Mouse (Mus musculus) MEL (cell line): Measurements from ENCODE around the gene Chrm3. TPM values are rescaled to one million over a fixed set of nuclear protein-coding genes. Genes with fewer than 3 reads are reported as not detected.
A peak's percentile ranks its signal among the peaks of the same experiment; 100 is the strongest.

ENCODE experiments used
- DNase-seq: peaks from one replicate; pipeline ENCODE4 v3.0.0; 2011; ENCODE audit warnings: low read depth, low spot score
- H3K27ac ChIP-seq: 2 replicates; pipeline ENCODE4 v1.5.1; 2012; ENCODE audit warnings: low read depth, mild to moderate bottlenecking, control low read depth, low read length, moderate library complexity; ENCODE audit not compliant: control insufficient read depth
- H3K27me3 ChIP-seq, 2 experiments: fragments of 150-350 bp in 1 of 2; sonication (generic) in 1 of 2; 2 replicates each; pipeline ENCODE4 v1.6.1; 2012; ENCODE audit warnings: low read length in 2 of 2, mild to moderate bottlenecking in 2 of 2, improper control_type of control experiment in 1 of 2, moderate library complexity in 1 of 2; ENCODE audit not compliant: insufficient read depth in 2 of 2, control insufficient read depth in 1 of 2
- H3K36me3 ChIP-seq, 2 experiments: 2 replicates each; pipeline ENCODE4 v1.6.1; 2012 to 2014; ENCODE audit warnings: low read length in 2 of 2, improper control_type of control experiment in 1 of 2, inconsistent platforms in 1 of 2, mild to moderate bottlenecking in 1 of 2; ENCODE audit not compliant: insufficient read depth in 2 of 2, control insufficient read depth in 1 of 2
- H3K4me1 ChIP-seq, 2 experiments: fragments of 150-350 bp in 1 of 2; sonication (generic) in 1 of 2; 2 replicates each; pipeline ENCODE4 v1.6.1; 2012; ENCODE audit warnings: low read length in 2 of 2, improper control_type of control experiment in 1 of 2, mild to moderate bottlenecking in 1 of 2; ENCODE audit not compliant: insufficient read depth in 2 of 2, control insufficient read depth in 1 of 2
- H3K4me3 ChIP-seq, 2 experiments: fragments of 150-350 bp in 1 of 2; sonication (generic) in 1 of 2; 2 replicates each; pipeline ENCODE4 v1.5.1; 2012; ENCODE audit warnings: low read depth in 2 of 2, low read length in 2 of 2, mild to moderate bottlenecking in 2 of 2, moderate library complexity in 2 of 2, control low read depth in 1 of 2, improper control_type of control experiment in 1 of 2; ENCODE audit not compliant: control insufficient read depth in 1 of 2, insufficient read depth in 1 of 2
- H3K79me2 ChIP-seq: 2 replicates; pipeline ENCODE4 v1.6.1; 2012; ENCODE audit warnings: mild to moderate bottlenecking, low read length, moderate library complexity; ENCODE audit not compliant: control insufficient read depth, poor library complexity, insufficient read depth
- H3K9ac ChIP-seq: 2 replicates; pipeline ENCODE4 v1.6.1; 2012; ENCODE audit warnings: low read depth, mild to moderate bottlenecking, control low read depth, low read length, moderate library complexity; ENCODE audit not compliant: control insufficient read depth, poor library complexity, severe bottlenecking
- H3K9me3 ChIP-seq: fragments of 150-350 bp; sonication (generic); replicated peaks from 2 replicates; pipeline ENCODE4 v1.6.1; 2012; ENCODE audit warnings: mild to moderate bottlenecking, low read length, improper control_type of control experiment, moderate library complexity; ENCODE audit not compliant: insufficient read depth
- CHD1 ChIP-seq: IDR thresholded peaks from 2 replicates; pipeline ENCODE4 v1.6.1; 2012; ENCODE audit warnings: low read depth, mild to moderate bottlenecking, inconsistent platforms, low read length, improper control_type of control experiment
- CTCF ChIP-seq, 3 experiments: IDR thresholded peaks in 2 of 3; conservative IDR thresholded peaks in 1 of 3; 2 replicates each; pipeline ENCODE4 v1.5.1; 2011 to 2012; ENCODE audit warnings: low read length in 3 of 3, low read depth in 2 of 3, mild to moderate bottlenecking in 2 of 3, improper control_type of control experiment in 1 of 3, inconsistent platforms in 1 of 3, mixed read lengths in 1 of 3, moderate library complexity in 1 of 3; ENCODE audit not compliant: control insufficient read depth in 1 of 3, insufficient read depth in 1 of 3, poor library complexity in 1 of 3, severe bottlenecking in 1 of 3
- E2F4 ChIP-seq: IDR thresholded peaks from 2 replicates; pipeline ENCODE4 v1.6.1; 2011; ENCODE audit warnings: low read depth, low read length, improper control_type of control experiment, borderline replicate concordance
- ELF1 ChIP-seq: IDR thresholded peaks from 2 replicates; pipeline ENCODE4 v1.6.1; 2014; ENCODE audit warnings: low read depth, mild to moderate bottlenecking, inconsistent platforms, low read length, improper control_type of control experiment, moderate library complexity
- EP300 ChIP-seq, 2 experiments: IDR thresholded peaks; 2 replicates each; pipeline ENCODE4 v1.6.1; 2011; ENCODE audit warnings: improper control_type of control experiment in 2 of 2, low read length in 2 of 2, low read depth in 1 of 2, mild to moderate bottlenecking in 1 of 2
- JUND ChIP-seq: IDR thresholded peaks from 2 replicates; pipeline ENCODE4 v1.6.1; 2011; ENCODE audit warnings: low read depth, mild to moderate bottlenecking, improper control_type of control experiment, low read length
- MXI1 ChIP-seq: IDR thresholded peaks from 2 replicates; pipeline ENCODE4 v1.6.1; 2011; ENCODE audit warnings: mild to moderate bottlenecking, low read depth, low read length, improper control_type of control experiment
- MYB ChIP-seq: IDR thresholded peaks from 2 replicates; pipeline ENCODE4 v1.6.1; 2011; ENCODE audit warnings: mild to moderate bottlenecking, low read depth, low read length, improper control_type of control experiment
- MYC ChIP-seq: IDR thresholded peaks from 2 replicates; pipeline ENCODE4 v1.6.1; 2011; ENCODE audit warnings: low read depth, mild to moderate bottlenecking, low read length, improper control_type of control experiment, moderate library complexity
- NELFE ChIP-seq: IDR thresholded peaks from 2 replicates; pipeline ENCODE4 v1.6.1; 2011; ENCODE audit warnings: low read depth, low read length, improper control_type of control experiment
- POLR2AphosphoS2 ChIP-seq: IDR thresholded peaks from 2 replicates; pipeline ENCODE4 v1.6.1; 2011; ENCODE audit warnings: low read length, improper control_type of control experiment
- POLR2AphosphoS5 ChIP-seq: IDR thresholded peaks from 2 replicates; pipeline ENCODE4 v1.6.1; 2012; ENCODE audit warnings: low read depth, borderline replicate concordance, mild to moderate bottlenecking, inconsistent platforms, low read length, moderate library complexity, mixed read lengths
- RCOR1 ChIP-seq: IDR thresholded peaks from 2 replicates; pipeline ENCODE4 v1.6.1; 2012; ENCODE audit warnings: low read depth, mild to moderate bottlenecking, inconsistent platforms, low read length, improper control_type of control experiment
- SIN3A ChIP-seq: IDR thresholded peaks from 2 replicates; pipeline ENCODE4 v1.6.1; 2012; ENCODE audit warnings: low read length, improper control_type of control experiment, inconsistent platforms
- SMC3 ChIP-seq: IDR thresholded peaks from 2 replicates; pipeline ENCODE4 v1.6.1; 2011; ENCODE audit warnings: low read depth, low read length, improper control_type of control experiment
- TAL1 ChIP-seq: IDR thresholded peaks from 2 replicates; pipeline ENCODE4 v1.6.1; 2012; ENCODE audit warnings: mild to moderate bottlenecking, inconsistent platforms, low read length, moderate library complexity, mixed read lengths
- TBP ChIP-seq: IDR thresholded peaks from 2 replicates; pipeline ENCODE4 v1.8.0; 2011; ENCODE audit warnings: low read depth, low read length, improper control_type of control experiment
- UBTF ChIP-seq: IDR thresholded peaks from 2 replicates; pipeline ENCODE4 v1.6.1; 2012; ENCODE audit warnings: low read depth, mild to moderate bottlenecking, inconsistent platforms, low read length, improper control_type of control experiment, moderate library complexity, borderline replicate concordance; ENCODE audit not compliant: insufficient read depth
- USF1 ChIP-seq: IDR thresholded peaks from 2 replicates; pipeline ENCODE4 v1.6.1; 2014; ENCODE audit warnings: low read depth, mild to moderate bottlenecking, inconsistent platforms, low read length, improper control_type of control experiment, moderate library complexity
- ZKSCAN1 ChIP-seq: IDR thresholded peaks from 2 replicates; pipeline ENCODE4 v1.6.1; 2012; ENCODE audit warnings: low read depth, mild to moderate bottlenecking, inconsistent platforms, low read length, improper control_type of control experiment, moderate library complexity
- polyA plus RNA-seq, 2 experiments: library from polyadenylated mRNA; stranded (reverse) in 1 of 2; unstranded in 1 of 2; fragments of >175 nt in 1 of 2; fragments of >200 nt in 1 of 2; gene quantifications; 2 replicates each; pipeline versions ENCODE4 v1.2.1 to v1.2.4; 2012; ENCODE audit warnings: low replicate concordance in 2 of 2, low read depth in 1 of 2; ENCODE audit not compliant: insufficient read length in 2 of 2, insufficient read depth in 1 of 2, missing spikeins in 1 of 2
- total RNA-seq: library from RNA; depleted of rRNA; stranded (reverse); fragments of 300-350 nt; gene quantifications from 2 replicates; pipeline ENCODE4 v1.2.3, GENCODE M21; 2012

Chrm3 gene
- total and polyA plus RNA-seq, 3 experiments: not detected

DNA sequence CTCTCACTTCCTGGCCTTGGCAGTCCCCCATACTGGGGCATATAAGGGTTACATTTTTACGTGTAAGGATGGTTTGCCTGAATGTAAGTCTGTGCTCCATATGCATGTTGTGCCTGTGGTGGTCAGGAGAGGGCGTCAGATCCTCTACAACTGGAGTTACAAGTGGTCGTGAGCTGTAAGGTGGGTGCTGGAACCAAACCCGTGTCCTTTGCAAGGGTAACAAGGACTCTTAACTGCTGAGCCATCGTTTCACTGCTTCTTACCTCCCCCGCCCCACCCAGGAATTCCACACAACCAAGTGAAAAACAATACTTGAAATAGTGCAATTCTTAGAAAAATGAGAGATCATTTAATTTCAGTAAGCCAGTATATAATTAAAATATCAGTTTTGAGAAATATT lies 330.7 kb downstream of the Chrm3 start:
- no peaks in the 10 kb centered on the region for H3K79me2 ChIP-seq
- H3K4me3 ChIP-seq: no peak overlapping the region
- H3K9ac ChIP-seq: no peak overlapping the region
- DNase-seq: no peak
- H3K36me3 ChIP-seq: no peaks in the 10 kb centered on the region
- H3K4me1 ChIP-seq: no peaks in the 10 kb centered on the region
- no peaks in the 10 kb centered on the region for H3K9me3 ChIP-seq
- H3K27me3 ChIP-seq: no peaks in the 10 kb centered on the region; a peak in 1 of 4 replicates
- no peak overlapping the region for H3K27ac ChIP-seq
- no peak for TF ChIP-seq POLR2AphosphoS2
- TF ChIP-seq MYB: no peak
- no peak for TF ChIP-seq MYC
- TF ChIP-seq SIN3A: no peak
- TF ChIP-seq CTCF (IDR thresholded peaks at IDR 0.05 in 2 of 3, conservative IDR thresholded peaks at IDR 0.05 in 1 of 3; ENCODE audit: control insufficient read depth in 1 of 3, insufficient read depth in 1 of 3, low read depth in 2 of 3, low read length in 3 of 3, poor library complexity in 1 of 3, severe bottlenecking in 1 of 3): peak in 1 of 3 experiments; percentile 10; a peak in 1 of 6 replicates

DNA sequence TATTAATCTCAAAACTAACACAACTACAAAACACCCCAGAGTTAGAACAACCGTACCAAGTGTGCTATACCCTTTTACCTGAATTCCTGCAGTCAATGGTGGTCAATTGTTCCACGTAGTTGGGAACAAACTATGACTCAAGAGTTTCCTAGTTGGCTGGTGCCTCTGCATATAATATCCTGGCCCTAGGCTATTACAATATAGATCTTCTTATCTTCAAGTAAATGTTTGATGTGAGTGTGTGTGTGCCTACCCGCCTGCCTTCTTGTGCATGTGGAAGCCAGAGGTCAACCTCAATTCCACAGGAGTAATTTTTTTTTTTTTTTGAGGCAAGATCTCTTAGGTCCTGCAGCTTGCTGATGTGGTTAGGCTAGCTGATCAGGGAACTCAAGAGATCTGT lies 335.5 kb downstream of the Chrm3 start:
- H3K79me2 ChIP-seq: no peaks in the 10 kb centered on the region
- no peaks in the 10 kb centered on the region; a peak in 3 of 4 replicates for H3K27me3 ChIP-seq
- no peak overlapping the region for H3K9ac ChIP-seq
- H3K4me3 ChIP-seq: no peak overlapping the region
- no peaks in the 10 kb centered on the region for H3K9me3 ChIP-seq
- no peak for DNase-seq
- H3K4me1 ChIP-seq: no peaks in the 10 kb centered on the region
- TF ChIP-seq ZKSCAN1 (no peak), RCOR1 (no peak), USF1 (no peak), JUND (no peak), POLR2AphosphoS2 (no peak), EP300 (IDR thresholded peaks at IDR 0.05; ENCODE audit: low read depth in 1 of 2, low read length in 2 of 2) (no peak), NELFE (no peak), ELF1 (no peak), TAL1 (no peak), TBP (no peak), SMC3 (no peak), E2F4 (no peak), CTCF (IDR thresholded peaks at IDR 0.05 in 2 of 3, conservative IDR thresholded peaks at IDR 0.05 in 1 of 3; ENCODE audit: control insufficient read depth in 1 of 3, insufficient read depth in 1 of 3, low read depth in 2 of 3, low read length in 3 of 3, poor library complexity in 1 of 3, severe bottlenecking in 1 of 3) (no peak), MYC (no peak), MXI1 (no peak), UBTF (no peak), POLR2AphosphoS5 (no peak), CHD1 (no peak)
- H3K36me3 ChIP-seq: no peaks in the 10 kb centered on the region
- H3K27ac ChIP-seq: no peak overlapping the region
